Mouse (Mus musculus) liver, embryonic 15.5 days (tissue): Measurements from ENCODE around the gene Gpc6. TPM values are rescaled to one million over a fixed set of nuclear protein-coding genes. Genes with fewer than 3 reads are reported as not detected.

Experiments used
- ATAC-seq: fragments of 200-750 bp; cut with Nextera tagmentation; 2 replicates; pipeline ENCODE4 v1.8.0; 2017; ENCODE audit warnings: moderate number of reproducible peaks, mild to moderate bottlenecking, moderate library complexity; ENCODE audit not compliant: insufficient read depth
- H3K27ac ChIP-seq: fragments of 300-500 bp; sonication (generic); replicated peaks from 2 replicates; pipeline ENCODE4 v1.5.1; 2015; ENCODE audit warnings: mild to moderate bottlenecking, inconsistent platforms
- H3K27me3 ChIP-seq: fragments of 300-500 bp; sonication (generic); 2 replicates; pipeline ENCODE4 v1.6.1; 2015; ENCODE audit warnings: mild to moderate bottlenecking, inconsistent platforms
- H3K36me3 ChIP-seq: fragments of 300-500 bp; sonication (generic); replicated peaks from 2 replicates; pipeline ENCODE4 v1.6.1; 2015; ENCODE audit warnings: moderate library complexity, mild to moderate bottlenecking, inconsistent platforms
- H3K4me1 ChIP-seq: fragments of 300-500 bp; sonication (generic); replicated peaks from 2 replicates; pipeline ENCODE4 v1.6.1; 2015; ENCODE audit warnings: inconsistent platforms
- H3K4me2 ChIP-seq: fragments of 300-500 bp; sonication (generic); 2 replicates; pipeline ENCODE4 v1.6.1; 2015; ENCODE audit warnings: moderate library complexity, mild to moderate bottlenecking, inconsistent platforms
- H3K4me3 ChIP-seq: fragments of 300-500 bp; sonication (generic); replicated peaks from 2 replicates; pipeline ENCODE4 v1.5.1; 2015; ENCODE audit warnings: mild to moderate bottlenecking, inconsistent platforms
- H3K9ac ChIP-seq: fragments of 300-500 bp; sonication (generic); 2 replicates; pipeline ENCODE4 v1.6.1; 2015; ENCODE audit warnings: moderate library complexity, mild to moderate bottlenecking, inconsistent platforms
- H3K9me3 ChIP-seq: fragments of 300-500 bp; sonication (generic); replicated peaks from 2 replicates; pipeline ENCODE4 v1.6.1; 2016; ENCODE audit warnings: inconsistent platforms
- WGBS: fragments of 180-500 bp; shearing (Covaris S2); methylation state at CpG from one replicate; pipeline ENCODE4 v1.1.7; 2015; ENCODE audit warnings: mixed read lengths; ENCODE audit not compliant: insufficient replicate concordance; 5-methylcytosine and 5-hydroxymethylcytosine counted together
- polyA plus RNA-seq: library from polyadenylated mRNA; unstranded; fragments of >200 nt; fragmentation: Nextera tagmentation; extraction: Ambion mirVana; gene quantifications from 2 replicates; pipeline ENCODE4 v1.2.1, GENCODE M21; 2015

The Gpc6 gene
- polyA plus RNA-seq, 1 experiment from 2014 or later = 3.4 TPM

- Histone ChIP-seq H3K9ac (no peak overlapping the region), H3K4me1 (no peaks in the 10 kb centered on the region), H3K4me2 (no peak overlapping the region), H3K4me3 (no peak overlapping the region), H3K36me3 (no peaks in the 10 kb centered on the region), H3K9me3 (no peaks in the 10 kb centered on the region), H3K27me3 (no peaks in the 10 kb centered on the region), H3K27ac (no peak overlapping the region)
- no peak for ATAC-seq
- WGBS = 60% methylated on average over 7 of the region's 7 CpGs
These were observed 631.7 kb downstream of the Gpc6 start for GRCm38 (mm10) chr14:117556715-117557320.

GRCm38 (mm10) chr14:117562146-117562545 lies 637.0 kb downstream of the Gpc6 start:
- WGBS = 68% methylated on average over 4 of the region's 4 CpGs
- Histone ChIP-seq H3K9me3 (no peaks in the 10 kb centered on the region), H3K4me3 (no peak overlapping the region), H3K36me3 (no peaks in the 10 kb centered on the region), H3K27ac (no peak overlapping the region), H3K4me2 (no peak overlapping the region), H3K9ac (no peak overlapping the region), H3K27me3 (no peaks in the 10 kb centered on the region), H3K4me1 (no peaks in the 10 kb centered on the region)
- no peak for ATAC-seq

GRCm38 (mm10) chr14:117569278-117569677 lies 644.2 kb downstream of the Gpc6 start:
- WGBS = 72% methylated on average over 4 of the region's 4 CpGs
- no peak for ATAC-seq
- Histone ChIP-seq H3K27me3 (no peaks in the 10 kb centered on the region), H3K4me3 (no peak overlapping the region), H3K9ac (no peak overlapping the region), H3K36me3 (no peaks in the 10 kb centered on the region), H3K4me1 (no peaks in the 10 kb centered on the region), H3K9me3 (no peaks in the 10 kb centered on the region), H3K4me2 (no peak overlapping the region), H3K27ac (no peak overlapping the region)

- Histone ChIP-seq H3K4me3 (no peak overlapping the region), H3K27me3 (no peaks in the 10 kb centered on the region), H3K4me1 (no peaks in the 10 kb centered on the region), H3K9me3 (no peaks in the 10 kb centered on the region), H3K36me3 (no peaks in the 10 kb centered on the region), H3K27ac (no peak overlapping the region), H3K4me2 (no peak overlapping the region), H3K9ac (no peak overlapping the region)
- 66% methylated on average over 8 of the region's 8 CpGs for WGBS
- ATAC-seq = no peak
These were observed 647.1 kb downstream of the Gpc6 start for GRCm38 (mm10) chr14:117572213-117572612.

- ATAC-seq = no peak
- 64% methylated on average over 6 of the region's 6 CpGs for WGBS
These were observed 649.1 kb downstream of the Gpc6 start for GRCm38 (mm10) chr14:117574216-117574615.

GRCm38 (mm10) chr14:117581740-117582139 lies 656.6 kb downstream of the Gpc6 start:
- no peaks in the 10 kb centered on the region for H3K9me3 ChIP-seq
- whole genome bisulfite sequencing = 67% methylated on average over 6 of the region's 6 CpGs
- no peak overlapping the region for H3K9ac ChIP-seq
- no peak overlapping the region for H3K4me3 ChIP-seq
- no peak overlapping the region for H3K27ac ChIP-seq
- no peaks in the 10 kb centered on the region for H3K4me1 ChIP-seq
- no peak for ATAC-seq
- H3K4me2 ChIP-seq = no peak overlapping the region
- no peaks in the 10 kb centered on the region for H3K36me3 ChIP-seq
- H3K27me3 ChIP-seq = no peaks in the 10 kb centered on the region

More at GRCm38 (mm10) chr14:117574216-117574615, 649.1 kb downstream of the Gpc6 start:
- Histone ChIP-seq H3K9me3 (no peaks in the 10 kb centered on the region), H3K27ac (no peak overlapping the region), H3K4me3 (no peak overlapping the region), H3K36me3 (no peaks in the 10 kb centered on the region), H3K4me1 (no peaks in the 10 kb centered on the region), H3K9ac (no peak overlapping the region), H3K4me2 (no peak overlapping the region), H3K27me3 (no peaks in the 10 kb centered on the region)

GRCm38 (mm10) chr14:117599758-117600157 lies 674.6 kb downstream of the Gpc6 start:
- H3K27me3 ChIP-seq = no peaks in the 10 kb centered on the region
- no peaks in the 10 kb centered on the region for H3K4me1 ChIP-seq
- no peaks in the 10 kb centered on the region for H3K36me3 ChIP-seq
- H3K9ac ChIP-seq = no peak overlapping the region
- H3K4me3 ChIP-seq = no peak overlapping the region
- no peak overlapping the region for H3K4me2 ChIP-seq
- 65% methylated on average over 5 of the region's 5 CpGs for WGBS
- H3K27ac ChIP-seq = no peak overlapping the region
- H3K9me3 ChIP-seq = no peaks in the 10 kb centered on the region
- ATAC-seq = no peak

GRCm38 (mm10) chr14:117603837-117604236 lies 678.7 kb downstream of the Gpc6 start:
- WGBS = 52% methylated on average over 1 of the region's 1 CpGs
- H3K4me3 ChIP-seq = no peak overlapping the region
- ATAC-seq = no peak
- H3K9ac ChIP-seq = no peak overlapping the region
- H3K36me3 ChIP-seq = no peaks in the 10 kb centered on the region
- no peaks in the 10 kb centered on the region for H3K4me1 ChIP-seq
- no peak overlapping the region for H3K4me2 ChIP-seq
- no peaks in the 10 kb centered on the region for H3K9me3 ChIP-seq
- no peaks in the 10 kb centered on the region for H3K27me3 ChIP-seq
- H3K27ac ChIP-seq = no peak overlapping the region

- no peak for ATAC-seq
- H3K9me3 ChIP-seq = no peaks in the 10 kb centered on the region
- no peak overlapping the region for H3K4me2 ChIP-seq
- H3K4me1 ChIP-seq = no peaks in the 10 kb centered on the region
- no peak overlapping the region for H3K27ac ChIP-seq
- no peak overlapping the region for H3K9ac ChIP-seq
- 59% methylated on average over 2 of the region's 2 CpGs for WGBS
- no peaks in the 10 kb centered on the region for H3K36me3 ChIP-seq
- H3K27me3 ChIP-seq = no peaks in the 10 kb centered on the region
- H3K4me3 ChIP-seq = no peak overlapping the region
These were observed 680.6 kb downstream of the Gpc6 start for GRCm38 (mm10) chr14:117605750-117606149.

- WGBS = 63% methylated on average over 3 of the region's 3 CpGs
- ATAC-seq = no peak
These were observed 686.0 kb downstream of the Gpc6 start for GRCm38 (mm10) chr14:117611113-117611512.

GRCm38 (mm10) chr14:117625100-117625710 lies 700.1 kb downstream of the Gpc6 start:
- H3K4me1 ChIP-seq = no peaks in the 10 kb centered on the region
- no peak overlapping the region for H3K4me2 ChIP-seq
- H3K27me3 ChIP-seq = no peaks in the 10 kb centered on the region
- no peak overlapping the region for H3K9ac ChIP-seq
- H3K4me3 ChIP-seq = no peak overlapping the region
- H3K9me3 ChIP-seq = no peaks in the 10 kb centered on the region
- WGBS = 25% methylated on average over 9 of the region's 9 CpGs
- no peak overlapping the region for H3K27ac ChIP-seq
- H3K36me3 ChIP-seq = no peaks in the 10 kb centered on the region
- ATAC-seq = no peak

More at GRCm38 (mm10) chr14:117611113-117611512, 686.0 kb downstream of the Gpc6 start:
- H3K4me1 ChIP-seq = no peaks in the 10 kb centered on the region
- H3K9ac ChIP-seq = no peak overlapping the region
- no peaks in the 10 kb centered on the region for H3K27me3 ChIP-seq
- no peak overlapping the region for H3K27ac ChIP-seq
- no peaks in the 10 kb centered on the region for H3K9me3 ChIP-seq
- no peak overlapping the region for H3K4me3 ChIP-seq
- H3K4me2 ChIP-seq = no peak overlapping the region
- no peaks in the 10 kb centered on the region for H3K36me3 ChIP-seq
